Mouse (Mus musculus): Measurements from ENCODE around the gene Mycbp2. TPM values are rescaled to one million over a fixed set of nuclear protein-coding genes. Genes with fewer than 3 reads are reported as not detected.

Gene Mycbp2
- total RNA-seq, 2 experiments from 2014 or later = 163 to 178 TPM

DNA sequence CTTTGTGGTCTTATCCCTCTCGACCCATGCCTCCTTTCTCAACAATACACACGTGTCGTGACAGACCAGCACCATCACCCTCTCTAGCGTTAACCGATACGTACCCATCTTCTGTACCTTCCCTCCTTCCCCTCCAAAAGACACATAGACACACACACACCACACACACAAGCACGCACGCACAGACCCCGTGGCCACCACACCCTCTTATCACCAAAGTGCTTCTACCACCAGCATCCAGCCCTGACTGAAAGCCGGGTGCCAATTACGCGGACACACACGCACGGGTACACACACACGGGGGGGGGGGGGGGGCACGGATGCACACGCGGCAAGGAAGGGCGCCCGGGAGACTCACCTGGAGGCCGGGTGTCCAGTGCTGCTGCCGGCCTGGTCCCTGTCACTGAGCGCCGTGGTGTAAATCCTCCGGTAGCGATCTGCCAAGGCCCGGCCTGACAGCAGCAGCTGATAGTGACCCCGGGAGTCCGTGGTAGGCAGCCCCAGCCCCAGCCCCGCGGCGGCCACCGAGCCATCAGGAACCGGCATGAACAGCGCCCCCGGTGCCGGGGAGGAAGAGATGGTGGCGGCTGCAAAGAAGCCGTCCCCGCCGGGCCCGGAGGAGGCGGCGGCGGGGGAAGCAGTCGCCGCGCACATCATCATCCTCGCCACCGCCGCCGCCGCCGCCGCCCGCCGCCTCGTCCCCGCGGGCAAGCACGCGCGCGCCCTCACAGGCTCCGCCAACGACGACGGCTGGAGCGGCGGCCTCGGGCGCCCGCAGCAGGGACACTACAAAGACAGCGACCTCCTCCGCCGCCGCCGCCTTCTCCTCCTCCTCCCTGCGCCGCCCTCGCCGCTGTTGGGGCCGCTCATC lies 521 bp downstream of the Mycbp2 start:
- intact Hi-C loops (cut with DNase I) = loop anchor here (5.0 to 10.0 kb wide), 2 partner anchors 49 to 299 kb away; no protein-coding TSS in a partner anchor
- H3K27ac ChIP-seq = peak overlapping the region; percentile 96

DNA sequence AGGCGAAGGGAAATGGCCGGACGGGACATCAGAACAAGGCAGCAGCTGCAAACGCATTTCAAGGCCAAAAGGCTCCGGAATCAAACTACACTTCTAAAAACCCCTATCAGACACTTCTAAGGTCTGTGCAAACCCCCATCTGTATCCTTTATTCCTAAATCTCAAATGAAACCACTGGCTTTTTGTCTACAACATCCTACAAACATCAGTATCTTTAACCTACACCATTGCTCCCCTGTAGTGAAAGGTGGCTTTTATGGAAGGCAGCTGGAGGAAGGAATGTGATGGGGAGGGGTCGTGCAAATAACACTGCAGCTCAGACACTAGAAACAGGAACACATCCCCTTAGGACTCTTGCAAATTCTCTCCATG lies 1.1 kb downstream of the Mycbp2 start:
- peak overlapping the region; percentile 96 for H3K27ac ChIP-seq
- no peak for DNase-seq (ENCODE audit: extremely low spot score in 1 of 2, low spot score in 2 of 2)
- intact Hi-C loops (cut with DNase I) = loop anchor here (5.0 to 10.0 kb wide), 2 partner anchors 48 to 299 kb away; no protein-coding TSS in a partner anchor
- no peak for TF ChIP-seq CTCF (IDR thresholded peaks at IDR 0.05)
- peak overlapping the region; percentile 92 for H3K4me3 ChIP-seq

More for the DNA sequence above, 521 bp downstream of the Mycbp2 start:
- DNase-seq (ENCODE audit: extremely low spot score in 1 of 2, low spot score in 2 of 2) = peak; percentile 29 to 61
- peak; percentile 34 for TF ChIP-seq CTCF (IDR thresholded peaks at IDR 0.05)
- peak overlapping the region; percentile 92 for H3K4me3 ChIP-seq

DNA sequence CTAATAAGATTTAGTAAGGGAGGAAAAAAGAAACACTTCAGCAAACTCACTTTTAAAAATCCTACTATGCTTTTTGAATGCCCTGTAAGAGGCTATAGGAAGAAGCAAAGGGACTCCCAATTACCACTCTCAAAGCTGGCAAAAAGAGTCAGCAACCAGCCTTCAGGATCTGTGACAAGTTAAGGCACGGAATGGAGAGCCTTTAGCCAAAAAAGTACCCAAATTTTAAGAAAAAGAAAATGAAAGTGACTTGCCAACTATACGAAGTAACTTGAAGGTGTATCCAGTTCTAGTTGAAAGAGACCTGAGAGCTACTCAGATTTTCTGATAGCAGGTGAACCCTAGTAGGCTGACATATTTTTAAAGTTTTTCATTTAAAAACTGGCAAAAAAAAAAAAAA lies 1.6 kb downstream of the Mycbp2 start:
- Histone ChIP-seq H3K27ac (peak overlapping the region; percentile 96; the same call in 1 of the 2 replicates), H3K4me3 (peak overlapping the region; percentile 92)
- no peak for DNase-seq (ENCODE audit: extremely low spot score in 1 of 2, low spot score in 2 of 2)
- TF ChIP-seq CTCF (IDR thresholded peaks at IDR 0.05) = no peak
- intact Hi-C loops (cut with DNase I) = loop anchor here (5.0 to 10.0 kb wide), 2 partner anchors 48 to 300 kb away; no protein-coding TSS in a partner anchor

DNA sequence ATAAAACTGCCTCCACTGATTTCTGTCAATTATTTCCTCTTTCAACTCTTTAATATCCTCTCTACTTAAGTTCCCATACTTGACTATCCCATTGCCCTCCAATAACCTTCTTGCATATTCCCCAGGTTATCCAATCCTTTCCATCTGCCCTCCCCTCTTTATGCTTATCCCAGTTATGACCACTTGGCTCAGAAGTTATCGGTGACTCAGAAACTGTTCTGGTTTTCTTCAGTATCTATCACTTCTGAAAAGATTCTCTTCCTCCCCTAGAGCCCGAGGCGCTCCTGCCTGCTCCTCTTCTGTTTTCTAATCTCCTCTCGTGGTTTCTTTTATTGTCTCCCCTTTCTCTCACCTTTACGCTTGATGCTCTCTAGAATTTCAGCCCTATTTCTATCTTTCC lies 2.8 kb downstream of the Mycbp2 start:
- intact Hi-C loops (cut with DNase I) = loop anchor here (10.0 kb wide), 1 partner anchor 301 kb away; no protein-coding TSS in a partner anchor
- no peak for DNase-seq (ENCODE audit: extremely low spot score in 1 of 2, low spot score in 2 of 2)
- no peak; the same call in 1 of the 2 replicates for TF ChIP-seq CTCF (IDR thresholded peaks at IDR 0.05)
- Histone ChIP-seq H3K4me3 (peak overlapping the region; percentile 92), H3K27ac (no peak overlapping the region)

DNA sequence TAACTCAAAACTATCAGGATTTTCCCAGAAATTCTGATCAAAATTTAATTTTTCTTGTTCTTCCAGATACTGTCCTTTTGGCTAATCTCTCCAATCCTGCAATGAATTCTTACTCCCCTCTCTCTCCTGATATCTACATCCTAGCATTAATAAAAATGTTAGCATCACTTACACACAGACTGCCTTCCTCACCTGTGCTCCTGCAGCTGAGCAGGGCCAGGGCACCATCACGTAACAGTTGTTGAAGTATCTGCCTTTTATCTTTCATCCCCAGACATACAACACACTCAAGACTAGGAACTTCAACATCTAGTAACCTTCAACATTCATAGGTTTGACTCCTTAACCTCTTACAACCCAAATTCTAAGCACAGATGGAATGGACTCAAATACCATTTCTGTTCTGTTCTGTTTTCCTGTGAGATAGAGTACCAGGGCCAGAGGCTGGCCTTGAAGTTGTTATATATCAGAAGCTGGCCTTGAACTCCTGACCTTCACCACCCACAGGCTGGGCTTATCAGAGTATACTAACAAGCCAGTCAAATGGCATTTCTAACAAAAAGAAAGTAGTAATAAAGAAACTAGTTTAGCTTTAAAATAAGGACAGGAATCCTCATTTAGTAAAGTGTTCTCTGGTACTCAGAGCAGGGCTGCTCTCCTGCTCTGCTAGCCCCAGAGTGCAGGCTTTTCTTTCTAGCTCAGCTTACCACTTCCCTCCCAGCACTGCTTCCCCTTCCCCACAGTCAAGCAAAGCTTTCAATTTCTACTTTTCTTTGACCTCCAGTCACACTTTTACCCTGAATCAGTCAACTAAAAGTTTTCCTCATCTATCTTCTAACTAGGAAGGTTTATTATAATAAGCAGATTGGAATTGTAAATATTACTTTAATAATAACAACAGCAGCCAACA lies 5.0 kb downstream of the Mycbp2 start:
- Histone ChIP-seq H3K27ac (no peak overlapping the region), H3K4me3 (no peak overlapping the region)
- intact Hi-C loops (cut with DNase I) = loop anchor here (10.0 kb wide), 1 partner anchor 303 kb away; no protein-coding TSS in a partner anchor
- no peak for DNase-seq (ENCODE audit: extremely low spot score in 1 of 2, low spot score in 2 of 2)
- TF ChIP-seq CTCF (IDR thresholded peaks at IDR 0.05) = no peak

- H3K27ac ChIP-seq = no peak overlapping the region
- H3K4me3 ChIP-seq = no peak overlapping the region
- no peak for TF ChIP-seq CTCF (IDR thresholded peaks at IDR 0.05)
- DNase-seq (ENCODE audit: extremely low spot score in 1 of 2, low spot score in 2 of 2) = no peak
- intact Hi-C loops (cut with DNase I) = no loop called here
Observed at GRCm38 (mm10) chr14:103312926-103313325, 33.7 kb downstream of the Mycbp2 start.

- no peak overlapping the region for H3K27ac ChIP-seq
- DNase-seq (ENCODE audit: extremely low spot score in 1 of 2, low spot score in 2 of 2) = no peak
- no peak overlapping the region for H3K4me3 ChIP-seq
- TF ChIP-seq CTCF (IDR thresholded peaks at IDR 0.05) = no peak
- intact Hi-C loops (cut with DNase I) = loop anchor here (5.0 kb wide), 2 partner anchors 51 to 176 kb away; partner anchors contain the start of gene Mycbp2
Observed at GRCm38 (mm10) chr14:103296227-103296626, 50.4 kb downstream of the Mycbp2 start.

DNA sequence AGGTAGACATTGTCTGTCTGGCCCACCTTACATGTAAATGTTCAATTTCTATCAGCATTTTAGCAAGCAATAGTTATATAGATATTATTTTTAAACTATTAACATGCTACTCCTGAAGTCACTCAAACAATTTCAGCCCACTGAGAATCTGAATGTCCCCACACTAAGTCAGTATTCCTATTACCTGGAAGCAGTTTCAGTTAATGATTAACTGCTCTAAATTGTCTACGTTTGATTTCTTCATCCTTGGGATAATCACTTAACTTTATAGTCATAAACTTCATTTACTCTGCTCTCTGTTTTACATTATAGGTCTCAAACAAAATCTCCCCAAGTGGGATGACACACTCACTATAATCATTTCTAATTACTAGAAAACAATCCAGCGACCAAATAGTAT lies 60.0 kb downstream of the Mycbp2 start:
- intact Hi-C loops (cut with DNase I) = no loop called here
- no peak for DNase-seq (ENCODE audit: extremely low spot score in 1 of 2, low spot score in 2 of 2)
- no peak overlapping the region for H3K27ac ChIP-seq
- TF ChIP-seq CTCF (IDR thresholded peaks at IDR 0.05) = no peak
- no peak overlapping the region for H3K4me3 ChIP-seq

DNA sequence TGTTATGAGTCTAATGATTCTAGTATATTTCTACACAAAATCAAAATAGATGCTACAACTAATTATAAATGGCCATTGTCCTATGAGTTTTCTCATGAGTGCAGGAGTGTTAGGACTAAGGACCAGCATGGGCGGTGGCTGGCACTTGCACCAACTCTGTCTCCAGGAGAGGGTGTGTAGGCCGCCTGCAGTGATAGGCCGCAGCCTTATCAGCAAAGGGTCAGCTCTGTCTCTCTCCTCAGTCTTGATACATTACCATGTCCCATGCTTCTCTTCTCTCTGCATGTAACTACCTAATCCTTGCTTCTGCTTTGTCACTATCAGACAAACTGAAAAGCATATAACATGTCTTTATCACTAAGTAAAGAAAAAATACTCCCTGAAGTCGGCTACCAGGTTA lies 69.9 kb downstream of the Mycbp2 start:
- no peak for TF ChIP-seq CTCF (IDR thresholded peaks at IDR 0.05)
- Histone ChIP-seq H3K27ac (no peak overlapping the region), H3K4me3 (no peak overlapping the region)
- intact Hi-C loops (cut with DNase I) = no loop called here
- DNase-seq (ENCODE audit: extremely low spot score in 1 of 2, low spot score in 2 of 2) = no peak

GRCm38 (mm10) chr14:103260437-103260836 lies 86.2 kb downstream of the Mycbp2 start:
- intact Hi-C loops (cut with DNase I) = no loop called here
- Histone ChIP-seq H3K27ac (no peak overlapping the region), H3K4me3 (no peak overlapping the region)
- no peak for TF ChIP-seq CTCF (IDR thresholded peaks at IDR 0.05)
- no peak for DNase-seq (ENCODE audit: extremely low spot score in 1 of 2, low spot score in 2 of 2)

GRCm38 (mm10) chr14:103258745-103259144 lies 87.9 kb downstream of the Mycbp2 start:
- TF ChIP-seq CTCF (IDR thresholded peaks at IDR 0.05) = no peak
- Histone ChIP-seq H3K27ac (no peak overlapping the region), H3K4me3 (no peak overlapping the region)
- no peak for DNase-seq (ENCODE audit: extremely low spot score in 1 of 2, low spot score in 2 of 2)
- intact Hi-C loops (cut with DNase I) = loop anchor here (5.0 kb wide), 1 partner anchor 214 kb away; no protein-coding TSS in a partner anchor
